8 mouse cellular contexts compared by ENCODE assay signal in the genomic region with DNA sequence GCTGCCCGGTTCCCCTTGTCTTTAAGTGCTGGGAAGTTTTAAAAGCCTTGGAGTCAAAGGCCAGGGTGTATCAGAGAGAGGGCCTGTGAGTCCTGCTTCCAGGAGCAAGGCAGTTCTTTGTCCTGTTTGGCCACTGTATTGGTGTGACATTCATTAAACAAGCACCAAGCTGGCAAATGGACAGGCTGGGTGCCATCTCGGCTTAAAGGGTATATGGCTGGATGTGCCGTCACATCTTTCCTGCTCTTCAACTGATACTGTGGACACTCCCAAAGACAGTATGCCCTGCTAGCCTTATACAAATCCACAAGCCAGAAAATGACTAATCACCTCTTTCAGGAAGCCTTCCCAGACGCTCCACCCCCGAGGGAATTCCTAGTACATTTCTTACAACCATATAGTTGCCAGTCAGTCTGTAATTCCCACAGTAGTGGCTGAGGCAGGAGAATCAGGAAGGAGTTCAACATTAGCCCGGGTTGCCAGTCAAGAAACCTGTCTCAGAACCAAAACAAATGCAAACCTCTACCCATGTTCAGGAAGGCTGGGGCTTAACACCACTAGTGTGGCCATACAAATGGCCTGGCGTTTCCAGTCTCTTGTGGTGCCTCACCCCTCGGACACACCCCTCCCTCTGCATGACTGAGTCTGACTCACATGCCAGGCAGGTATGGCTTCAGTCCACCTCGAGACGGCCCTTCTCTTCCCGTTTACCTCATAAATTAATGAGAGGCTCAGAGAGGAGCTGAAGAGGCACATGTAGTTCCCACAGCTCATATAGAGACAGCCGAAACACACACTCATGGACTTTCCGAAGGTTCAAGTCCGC.
A peak's percentile ranks its signal among the peaks of the same experiment; 100 is the strongest.
DNase-seq lines count a peak whose midpoint lies in the region; ATAC-seq lines count a peak whose summit lies in the region.

No protein-coding gene starts in this region.

- peaks cover 95% of the 10 kb centered on the region for H3K4me1 ChIP-seq in heart, embryonic 10.5 days
- H3K4me1 ChIP-seq in forebrain, embryonic 10.5 days: peaks cover 93% of the 10 kb centered on the region
- H3K4me1 ChIP-seq in liver, embryonic 12.5 days: peaks cover 30% of the 10 kb centered on the region

- H3K27ac ChIP-seq in heart, embryonic 10.5 days: peak overlapping the region; percentile 94
- peak overlapping the region; percentile 90 for H3K27ac ChIP-seq in forebrain, embryonic 10.5 days
- H3K27ac ChIP-seq in liver, embryonic 12.5 days: peak overlapping the region; percentile 29

- WGBS in heart, embryonic 10.5 days: 45% methylated on average over 14 of the region's 14 CpGs
- 60% methylated on average over 14 of the region's 14 CpGs for WGBS in forebrain, embryonic 10.5 days
- 55% methylated on average over 14 of the region's 14 CpGs for WGBS in liver, embryonic 12.5 days (ENCODE audit: insufficient replicate concordance)

- DNase-seq in heart, embryonic 10.5 days (ENCODE audit: low spot score): no peak
- no peak for DNase-seq in heart, adult 8-10 months (ENCODE audit: low spot score)
- peak; percentile 79 for DNase-seq in 3134 (ENCODE audit: extremely low read depth, insufficient read length, low spot score)
- no peak for DNase-seq in forebrain, embryonic 10.5 days (ENCODE audit: extremely low spot score, low spot score)
- DNase-seq in cerebellum, adult 9-10 months: no peak
- DNase-seq in spleen, postnatal 36 days (ENCODE audit: low spot score in 2 of 2): no peak
- no peak for DNase-seq in cerebellum, adult 9-11 months

- H3K9ac ChIP-seq in liver, embryonic 12.5 days: no peak overlapping the region

- peaks cover 22% of the 10 kb centered on the region for H3K36me3 ChIP-seq in heart, embryonic 10.5 days
- H3K36me3 ChIP-seq in forebrain, embryonic 10.5 days (replicated peaks): peaks cover 24% of the 10 kb centered on the region
- no peaks in the 10 kb centered on the region for H3K36me3 ChIP-seq in liver, embryonic 12.5 days

- no peaks in the 10 kb centered on the region for H3K9me3 ChIP-seq in heart, embryonic 10.5 days
- no peaks in the 10 kb centered on the region for H3K9me3 ChIP-seq in forebrain, embryonic 10.5 days
- H3K9me3 ChIP-seq in liver, embryonic 12.5 days (replicated peaks): no peaks in the 10 kb centered on the region

- H3K4me3 ChIP-seq in heart, embryonic 10.5 days: peak overlapping the region; percentile 67
- H3K4me3 ChIP-seq in forebrain, embryonic 10.5 days: peak overlapping the region; percentile 61
- no peak overlapping the region for H3K4me3 ChIP-seq in liver, embryonic 12.5 days

- H3K4me2 ChIP-seq in liver, embryonic 12.5 days: peak overlapping the region; percentile 60

- no peak for ATAC-seq in liver, embryonic 12.5 days

- no peaks in the 10 kb centered on the region for H3K27me3 ChIP-seq in heart, embryonic 10.5 days (ENCODE audit: insufficient read depth, poor library complexity, severe bottlenecking)
- H3K27me3 ChIP-seq in forebrain, embryonic 10.5 days (ENCODE audit: poor library complexity, severe bottlenecking): peaks cover 9% of the 10 kb centered on the region; the same call in 1 of the 2 replicates
- peaks cover 30% of the 10 kb centered on the region for H3K27me3 ChIP-seq in liver, embryonic 12.5 days (replicated peaks)

Comparison
In these comparisons a context has a peak if more than half of its experiments do, and no peak if none do; other contexts are left out.
1. H3K27ac ChIP-seq: peak in every context shown above with its lines; median percentile 94 in heart, embryonic 10.5 days; 90 in forebrain, embryonic 10.5 days; 29 in liver, embryonic 12.5 days.